Mouse (Mus musculus): ENCODE measurements around the gene Utp11.

GRCm38 (mm10) chr4:124656854-124657650 is 36.3 kb downstream of the Utp11 start:
- no peak for TF ChIP-seq CTCF (IDR thresholded peaks at IDR 0.05; ENCODE audit: low read depth, low read length)
- no peak for TF ChIP-seq POLR2A (IDR thresholded peaks at IDR 0.05; ENCODE audit: extremely low read depth, insufficient read depth, low read length)
